Mouse (Mus musculus) liver, postnatal 0 days (tissue): ENCODE measurements around the gene Dhx8. TPM values are rescaled to one million over a fixed set of nuclear protein-coding genes. Genes with fewer than 3 reads are reported as not detected.

ENCODE experiments used
- ATAC-seq: fragments of 200-750 bp; cut with Nextera tagmentation; 2 replicates; pipeline ENCODE4 v1.8.0; 2017; ENCODE audit warnings: mild to moderate bottlenecking, moderate library complexity
- DNase-seq: peaks from one replicate; pipeline ENCODE4 v3.0.0-alpha.2; 2016
- H3K27ac ChIP-seq: fragments of 300-500 bp; sonication (generic); 2 replicates; pipeline ENCODE4 v1.5.1; 2014; ENCODE audit warnings: antibody characterized with exemption, moderate library complexity, mild to moderate bottlenecking, low read depth
- H3K27me3 ChIP-seq: fragments of 300-500 bp; sonication (generic); 2 replicates; pipeline ENCODE4 v1.6.1; 2014; ENCODE audit warnings: low read length, control low read depth, mixed read lengths; ENCODE audit not compliant: insufficient read depth
- H3K36me3 ChIP-seq: fragments of 300-500 bp; sonication (generic); replicated peaks from 2 replicates; pipeline ENCODE4 v1.6.1; 2014; ENCODE audit warnings: mild to moderate bottlenecking, control low read depth, low read length, moderate library complexity, mixed read lengths; ENCODE audit not compliant: insufficient read depth
- H3K4me1 ChIP-seq: fragments of 300-500 bp; sonication (generic); 2 replicates; pipeline ENCODE4 v1.6.1; 2014; ENCODE audit warnings: antibody characterized with exemption, mild to moderate bottlenecking, control low read depth; ENCODE audit not compliant: insufficient read depth
- H3K4me2 ChIP-seq: fragments of 300-500 bp; sonication (generic); 2 replicates; pipeline ENCODE4 v1.6.1; 2014; ENCODE audit warnings: low read depth, mild to moderate bottlenecking, low read length, moderate library complexity, mixed read lengths
- H3K4me3 ChIP-seq: fragments of 300-500 bp; sonication (generic); 2 replicates; pipeline ENCODE4 v1.5.1; 2014; ENCODE audit warnings: low read depth, low read length
- H3K9ac ChIP-seq: fragments of 300-500 bp; sonication (generic); replicated peaks from 2 replicates; pipeline ENCODE4 v1.6.1; 2014; ENCODE audit warnings: mild to moderate bottlenecking, moderate library complexity
- H3K9me3 ChIP-seq: fragments of 300-500 bp; sonication (generic); 2 replicates; pipeline ENCODE4 v1.6.1; 2016; ENCODE audit warnings: mild to moderate bottlenecking, control low read depth, low read length, mixed read lengths
- CTCF ChIP-seq: sonication (generic); IDR thresholded peaks from 2 replicates; pipeline ENCODE4 v1.5.1; 2016; ENCODE audit warnings: antibody characterized with exemption, low read depth
- EP300 ChIP-seq: IDR thresholded peaks from 2 replicates; pipeline ENCODE4 v1.6.1; 2016; ENCODE audit warnings: antibody characterized with exemption, low read depth, mild to moderate bottlenecking
- WGBS: fragments of 180-500 bp; shearing (Covaris S2); extraction: QIAGEN DNeasy Blood & Tissue Kit; methylation state at CpG from one replicate; pipeline ENCODE4 v1.1.7; 2014; ENCODE audit not compliant: insufficient replicate concordance; 5-methylcytosine and 5-hydroxymethylcytosine counted together
- polyA plus RNA-seq: library from polyadenylated mRNA; unstranded; fragments of >200 nt; fragmentation: Nextera tagmentation; extraction: Ambion mirVana; gene quantifications from 2 replicates; pipeline ENCODE4 v1.2.1, GENCODE M21; 2015

Gene Dhx8
- polyA plus RNA-seq, 1 experiment from 2014 or later, result 12.9 TPM

DNA sequence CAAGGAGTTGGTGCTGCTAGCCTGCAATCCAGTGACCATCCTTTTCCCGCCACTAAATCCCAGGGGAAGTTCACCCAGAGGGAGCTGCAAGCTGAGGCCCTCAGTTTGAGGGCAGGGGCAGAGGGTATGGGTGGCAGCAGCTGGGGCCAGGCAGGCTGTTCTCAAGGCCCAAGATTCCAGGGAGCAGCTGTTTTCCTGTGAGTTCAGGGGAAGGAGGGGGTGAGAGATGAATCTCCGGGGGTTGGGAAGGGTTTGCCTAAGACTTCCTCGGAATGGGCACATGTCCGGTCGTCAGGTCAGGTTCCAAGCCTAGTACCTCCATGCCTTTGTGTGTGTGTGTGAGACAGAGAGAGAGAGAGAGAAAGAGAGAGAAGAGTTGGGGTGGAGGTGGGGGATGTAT is 39.3 kb downstream of the Dhx8 start:
- H3K36me3 ChIP-seq, result peaks cover 18% of the 10 kb centered on the region
- H3K9ac ChIP-seq, result no peak overlapping the region
- H3K9me3 ChIP-seq, result no peaks in the 10 kb centered on the region
- ATAC-seq (peak; percentile 26; the same call in 1 of the 2 replicates), DNase-seq (no peak)
- peak overlapping the region; percentile 67 for H3K4me2 ChIP-seq
- TF ChIP-seq CTCF, result no peak
- TF ChIP-seq EP300, result no peak
- no peak overlapping the region for H3K27ac ChIP-seq
- H3K27me3 ChIP-seq, result 0 out of 2 replicates have a peak, but pooled peaks cover 10% of the 10 kb centered on the region
- H3K4me1 ChIP-seq, result 0 out of 2 replicates have a peak, but pooled peaks cover 4% of the 10 kb centered on the region
- no peak overlapping the region for H3K4me3 ChIP-seq
- WGBS, result 21% methylated on average over 5 of the region's 5 CpGs

DNA sequence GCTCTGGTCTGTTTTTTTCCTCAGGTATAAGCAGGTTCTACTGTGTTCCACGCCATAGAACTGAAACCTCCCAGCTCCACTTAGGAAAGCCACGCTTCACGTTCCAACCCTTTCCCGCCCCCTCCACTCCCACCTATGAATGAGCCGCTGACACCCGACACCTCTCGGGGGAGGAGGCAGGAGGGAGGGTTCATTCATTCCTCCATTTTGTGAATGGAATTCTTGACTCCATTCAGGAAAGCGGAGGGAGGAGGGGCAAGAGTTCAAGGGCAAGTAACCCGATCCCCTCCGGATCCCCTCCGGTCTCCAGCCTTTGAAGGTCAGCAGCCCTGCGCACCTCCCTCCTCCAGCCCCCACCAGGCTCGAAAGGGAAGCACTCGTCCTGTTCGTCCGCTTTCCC is 39.7 kb downstream of the Dhx8 start:
- 0 out of 2 replicates have a peak, but pooled peaks cover 4% of the 10 kb centered on the region for H3K4me1 ChIP-seq
- H3K9me3 ChIP-seq, result no peaks in the 10 kb centered on the region
- 0 out of 2 replicates have a peak, but pooled peaks cover 10% of the 10 kb centered on the region for H3K27me3 ChIP-seq
- H3K4me2 ChIP-seq, result peak overlapping the region; percentile 67
- H3K4me3 ChIP-seq, result peak overlapping the region; percentile 35; the same call in 1 of the 2 replicates
- TF ChIP-seq CTCF, result no peak
- no peak for TF ChIP-seq EP300
- no peak overlapping the region for H3K27ac ChIP-seq
- WGBS, result 3% methylated on average over 16 of the region's 16 CpGs
- H3K36me3 ChIP-seq, result peaks cover 14% of the 10 kb centered on the region
- H3K9ac ChIP-seq, result no peak overlapping the region
- DNase-seq, result peak; percentile 70
- ATAC-seq, result peak; percentile 87

DNA sequence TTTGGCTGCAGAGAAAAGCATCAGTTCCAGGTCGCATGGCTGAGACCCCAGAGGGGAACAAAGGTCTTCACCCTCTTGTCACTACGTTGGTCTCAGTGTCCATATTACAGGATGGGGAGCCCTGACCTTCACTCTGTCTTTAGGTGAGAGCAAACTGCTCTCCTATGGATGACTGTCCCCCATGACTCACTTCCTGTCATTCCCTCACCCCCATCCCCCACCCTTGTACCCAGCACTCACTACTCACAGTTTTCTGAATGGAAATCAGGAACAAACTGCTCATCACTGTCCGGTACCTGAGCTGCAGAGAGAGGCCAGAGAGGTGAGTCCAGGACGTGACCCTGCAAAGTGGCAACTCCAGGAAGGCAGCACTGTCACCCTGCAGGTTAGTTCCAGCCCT is 44.1 kb downstream of the Dhx8 start:
- TF ChIP-seq EP300 (no peak), CTCF (no peak)
- no peak overlapping the region for H3K27ac ChIP-seq
- no peaks in the 10 kb centered on the region for H3K9me3 ChIP-seq
- H3K4me3 ChIP-seq, result no peak overlapping the region
- WGBS, result 50% methylated on average over 4 of the region's 4 CpGs
- no peak overlapping the region for H3K9ac ChIP-seq
- ATAC-seq, result no peak
- peaks cover 24% of the 10 kb centered on the region for H3K27me3 ChIP-seq
- H3K4me1 ChIP-seq, result 0 out of 2 replicates have a peak, but pooled peaks cover 4% of the 10 kb centered on the region
- DNase-seq, result no peak
- no peak overlapping the region for H3K4me2 ChIP-seq
- no peaks in the 10 kb centered on the region for H3K36me3 ChIP-seq

DNA sequence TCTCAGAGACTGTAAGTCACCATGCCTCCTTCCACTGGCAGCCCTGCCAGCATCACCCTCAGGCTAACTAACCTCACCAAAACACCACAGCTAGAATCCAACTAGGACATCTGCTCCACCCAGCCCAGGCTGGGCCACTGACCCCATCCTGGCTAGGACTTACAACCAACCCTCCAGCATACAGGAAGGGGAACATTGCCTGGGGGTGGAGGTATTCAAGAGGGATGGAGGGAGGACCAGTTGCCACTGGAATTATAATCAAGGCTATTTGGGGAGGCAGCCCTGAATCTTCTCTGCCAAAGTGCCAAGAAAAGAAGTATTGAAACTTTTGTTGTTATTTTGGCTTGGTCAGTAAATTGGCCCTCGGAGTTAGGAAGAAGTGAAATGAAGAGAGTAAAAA is 50.4 kb downstream of the Dhx8 start:
- Histone ChIP-seq H3K4me2 (no peak overlapping the region), H3K9me3 (no peaks in the 10 kb centered on the region), H3K4me3 (no peak overlapping the region), H3K4me1 (peaks cover 11% of the 10 kb centered on the region), H3K36me3 (no peaks in the 10 kb centered on the region), H3K27ac (no peak overlapping the region), H3K9ac (no peak overlapping the region), H3K27me3 (peaks cover 74% of the 10 kb centered on the region)
- ATAC-seq (no peak), DNase-seq (no peak)
- WGBS, result 67% methylated on average over 1 of the region's 1 CpGs
- no peak for TF ChIP-seq CTCF
- TF ChIP-seq EP300, result no peak

DNA sequence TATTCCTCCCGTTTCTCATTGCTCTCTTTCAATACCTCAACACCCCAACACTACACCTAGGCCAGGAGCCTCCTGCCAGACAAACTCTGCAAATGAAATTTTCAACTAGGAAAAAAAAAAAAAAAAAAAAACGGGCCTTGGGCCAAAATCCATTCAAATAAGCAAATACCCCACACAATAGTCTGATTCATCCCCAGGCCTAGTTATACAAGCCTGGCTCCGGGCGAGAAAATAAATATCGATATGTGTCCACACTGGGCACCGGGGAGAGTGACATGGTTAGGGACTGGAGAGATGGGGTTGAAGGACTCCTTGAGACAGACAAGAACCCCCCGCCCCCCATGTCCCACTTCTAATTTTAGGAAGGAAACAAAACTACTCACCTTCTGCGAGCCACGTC is 50.9 kb downstream of the Dhx8 start:
- no peak overlapping the region for H3K27ac ChIP-seq
- H3K4me3 ChIP-seq, result no peak overlapping the region
- no peak for TF ChIP-seq EP300
- TF ChIP-seq CTCF, result no peak
- no peak overlapping the region for H3K9ac ChIP-seq
- no peaks in the 10 kb centered on the region for H3K9me3 ChIP-seq
- H3K4me2 ChIP-seq, result no peak overlapping the region
- DNase-seq (no peak), ATAC-seq (no peak)
- H3K36me3 ChIP-seq, result no peaks in the 10 kb centered on the region
- peaks cover 11% of the 10 kb centered on the region for H3K4me1 ChIP-seq
- H3K27me3 ChIP-seq, result peaks cover 78% of the 10 kb centered on the region
- 28% methylated on average over 9 of the region's 9 CpGs for WGBS

DNA sequence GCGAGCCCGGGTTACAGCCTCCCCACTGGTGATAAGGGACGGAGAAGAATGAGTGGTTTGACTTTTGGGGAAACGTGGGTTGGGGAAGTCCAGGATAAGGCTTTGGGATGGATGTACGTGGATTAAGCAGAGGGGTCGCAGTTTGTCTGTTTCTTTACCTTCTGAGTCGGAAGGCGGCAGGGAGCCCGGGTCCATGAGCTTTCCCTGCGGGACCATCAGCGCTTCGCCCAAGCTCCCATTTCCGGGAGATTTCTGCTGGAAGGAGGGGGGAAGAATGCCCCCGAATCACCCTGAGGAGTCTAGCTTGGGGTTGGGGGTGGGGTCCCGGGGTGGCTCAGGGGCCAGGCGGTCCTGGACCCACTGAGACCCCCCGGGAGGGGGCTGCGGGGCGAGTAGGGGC is 51.4 kb downstream of the Dhx8 start:
- Histone ChIP-seq H3K4me1 (peaks cover 11% of the 10 kb centered on the region), H3K36me3 (no peaks in the 10 kb centered on the region), H3K9ac (no peak overlapping the region), H3K27me3 (peaks cover 81% of the 10 kb centered on the region), H3K4me2 (peak overlapping the region; percentile 74), H3K4me3 (peak overlapping the region; percentile 49), H3K9me3 (no peaks in the 10 kb centered on the region), H3K27ac (no peak overlapping the region)
- TF ChIP-seq EP300 (no peak), CTCF (no peak)
- no peak for DNase-seq
- ATAC-seq, result no peak
- WGBS, result 3% methylated on average over 9 of the region's 19 CpGs
